Mouse (Mus musculus): ENCODE results near the gene Id1.

DNA sequence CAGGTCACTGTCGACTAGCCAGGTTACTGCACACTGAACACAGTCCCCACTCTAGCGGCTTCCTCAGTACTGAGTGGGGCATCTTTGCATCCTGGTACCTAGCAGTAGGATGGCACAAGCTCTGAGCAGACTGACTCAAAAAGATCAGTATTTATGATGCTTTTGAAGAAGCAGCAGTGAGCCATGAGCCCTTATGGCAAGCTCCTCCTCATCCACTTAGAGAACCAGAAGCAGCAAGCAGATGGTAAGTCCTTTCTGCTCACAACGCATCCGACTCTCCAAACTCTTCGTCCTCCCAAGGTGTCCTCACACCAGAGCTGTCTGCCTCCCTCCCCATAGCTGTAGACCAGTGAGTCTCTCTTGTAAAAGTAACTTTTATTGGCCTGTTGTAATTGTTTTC lies 47.2 kb downstream of the Id1 start:
- TF ChIP-seq HCFC1 (IDR thresholded peaks at IDR 0.05; ENCODE audit: borderline replicate concordance, insufficient read depth, low read length), result no peak
- no peak for TF ChIP-seq ZNF384 (IDR thresholded peaks at IDR 0.05; ENCODE audit: low read depth, low read length)
- TF ChIP-seq MAFK (IDR thresholded peaks at IDR 0.05; ENCODE audit: insufficient read depth, low read depth, low read length), result no peak
- no peak for TF ChIP-seq CHD2 (IDR thresholded peaks at IDR 0.05; ENCODE audit: low read depth, low read length)
- no peak for TF ChIP-seq ZC3H11A (IDR thresholded peaks at IDR 0.05; ENCODE audit: borderline replicate concordance, low read depth, low read length)
